Comparison of ENCODE assay signal across 20 mouse cellular contexts in the genomic region with DNA sequence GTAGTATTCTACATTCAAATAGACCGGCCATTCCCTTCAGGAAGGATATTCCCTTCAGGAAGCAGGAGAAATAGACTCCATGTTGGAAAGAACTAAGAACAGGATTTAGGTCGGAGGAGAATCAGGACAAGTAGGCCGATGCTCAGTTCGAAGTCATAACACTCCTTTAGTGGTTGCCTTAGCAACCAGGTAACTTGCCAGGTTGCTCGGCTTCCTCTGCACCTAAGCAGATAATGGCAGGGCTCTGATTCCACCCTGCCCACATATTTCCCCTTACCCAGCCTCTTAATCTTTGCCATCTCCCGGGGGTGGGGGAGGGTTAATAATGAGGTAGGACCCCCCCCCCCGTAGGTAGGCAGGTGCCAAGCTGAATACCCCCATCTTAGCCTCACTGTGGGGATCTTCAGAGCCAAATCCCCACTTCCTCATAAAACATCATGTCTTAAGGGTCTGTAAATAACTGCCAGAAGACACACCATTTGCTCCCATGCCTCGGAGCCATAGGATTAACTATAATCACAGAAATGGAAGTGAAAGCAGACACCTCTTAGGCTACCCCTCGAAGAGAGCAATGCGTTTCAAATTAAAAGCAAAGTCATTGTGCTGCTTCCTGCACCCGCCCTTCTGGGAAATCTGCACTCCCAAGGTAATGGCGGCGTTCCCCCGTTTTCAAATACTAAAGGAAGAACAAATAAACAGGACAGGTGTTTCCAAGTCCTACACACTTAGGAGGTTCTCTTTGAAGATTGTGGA.
DNase-seq lines count a peak whose midpoint lies in the region; ATAC-seq and TF ChIP-seq lines count a peak whose summit lies in the region.
"Had no signal": no experiment of that assay in that cellular context is flagged by ENCODE, and none has a peak within 500 bp of the region (broad histone marks: within the 10 kb centered on the region; RNA-seq: fewer than 3 reads in every experiment).

No protein-coding gene starts in this region.

- WGBS in embryonic facial prominence, embryonic 12.5 days: 55% methylated on average over 14 of the region's 14 CpGs
- WGBS in embryonic facial prominence, embryonic 10.5 days: 66% methylated on average over 14 of the region's 14 CpGs
- 59% methylated on average over 14 of the region's 14 CpGs for WGBS in heart, adult 2 months
- 78% methylated on average over 14 of the region's 14 CpGs for WGBS in midbrain, embryonic 14.5 days
- WGBS in midbrain, embryonic 11.5 days: 83% methylated on average over 14 of the region's 14 CpGs
- WGBS in embryonic facial prominence, embryonic 14.5 days: 53% methylated on average over 14 of the region's 14 CpGs

- peaks cover 11% of the 10 kb centered on the region; the same call in 1 of the 2 replicates for H3K4me1 ChIP-seq in embryonic facial prominence, embryonic 12.5 days
- H3K4me1 ChIP-seq in embryonic facial prominence, embryonic 10.5 days: peaks cover 26% of the 10 kb centered on the region
- peaks cover 7% of the 10 kb centered on the region for H3K4me1 ChIP-seq in heart, adult 2 months (ENCODE audit: control insufficient read depth, insufficient read depth, low read length)
- H3K4me1 ChIP-seq in midbrain, embryonic 14.5 days (ENCODE audit: control insufficient read depth, insufficient read depth, low read length): no peaks in the 10 kb centered on the region
- H3K4me1 ChIP-seq in midbrain, embryonic 11.5 days (ENCODE audit: control insufficient read depth, insufficient read depth, low read length): no peaks in the 10 kb centered on the region
- H3K4me1 ChIP-seq in embryonic facial prominence, embryonic 14.5 days (ENCODE audit: control insufficient read depth, insufficient read depth, low read length): no peaks in the 10 kb centered on the region
- H3K4me1 ChIP-seq: forebrain, embryonic 12.5 days had no signal

- H3K4me3 ChIP-seq in embryonic facial prominence, embryonic 12.5 days: no peak overlapping the region
- no peak overlapping the region for H3K4me3 ChIP-seq in embryonic facial prominence, embryonic 10.5 days
- no peak overlapping the region for H3K4me3 ChIP-seq in heart, adult 2 months
- no peak overlapping the region for H3K4me3 ChIP-seq in midbrain, embryonic 14.5 days (replicated peaks; ENCODE audit: low read depth, low read length)
- no peak overlapping the region for H3K4me3 ChIP-seq in midbrain, embryonic 11.5 days (ENCODE audit: low read depth, low read length)
- no peak overlapping the region for H3K4me3 ChIP-seq in embryonic facial prominence, embryonic 14.5 days (ENCODE audit: low read depth, low read length)
- H3K4me3 ChIP-seq: forebrain, embryonic 12.5 days; heart, embryonic 13.5 days; hindbrain, embryonic 10.5 days; hindbrain, embryonic 15.5 days had no signal

- no peak for DNase-seq in embryonic facial prominence, embryonic 10.5 days (ENCODE audit: low spot score)
- peak in 1 of 2 experiments; percentile 37 for DNase-seq in heart, adult 2 months
- no peak for DNase-seq in heart, postnatal 4 days
- DNase-seq in midbrain, embryonic 14.5 days: peak; percentile 23
- no peak for DNase-seq in midbrain, embryonic 11.5 days (ENCODE audit: low spot score, missing footprints)
- peak; percentile 62 for DNase-seq in embryonic facial prominence, embryonic 14.5 days (ENCODE audit: low spot score)
- no peak for DNase-seq in kidney, adult 9 months
- DNase-seq: adrenal gland, postnatal 10 days; cerebellum, adult 18-20 months; cerebellum, postnatal 10 days; gastrocnemius, postnatal 36 days; kidney, adult 8-10 months had no signal

- TF ChIP-seq POLR2A in heart, adult 2 months (IDR thresholded peaks at IDR 0.05; ENCODE audit: insufficient read depth, low read depth, low read length): no peak

- no peak overlapping the region for H3K9ac ChIP-seq in embryonic facial prominence, embryonic 12.5 days
- no peak overlapping the region for H3K9ac ChIP-seq in heart, adult 2 months (ENCODE audit: low read depth, low read length)
- no peak overlapping the region for H3K9ac ChIP-seq in midbrain, embryonic 14.5 days (replicated peaks; ENCODE audit: low read length)
- H3K9ac ChIP-seq in midbrain, embryonic 11.5 days (ENCODE audit: low read length): no peak overlapping the region
- no peak overlapping the region for H3K9ac ChIP-seq in embryonic facial prominence, embryonic 14.5 days (ENCODE audit: low read depth, low read length)
- H3K9ac ChIP-seq: forebrain, embryonic 12.5 days; heart, embryonic 13.5 days; hindbrain, embryonic 15.5 days had no signal

- H3K27ac ChIP-seq in embryonic facial prominence, embryonic 12.5 days: no peak overlapping the region
- no peak overlapping the region for H3K27ac ChIP-seq in embryonic facial prominence, embryonic 10.5 days (replicated peaks)
- peak overlapping the region; percentile 27; the same call in 1 of the 2 replicates for H3K27ac ChIP-seq in heart, adult 2 months
- no peak overlapping the region for H3K27ac ChIP-seq in midbrain, embryonic 14.5 days (replicated peaks; ENCODE audit: low read depth, low read length)
- H3K27ac ChIP-seq in midbrain, embryonic 11.5 days (ENCODE audit: low read depth, low read length): no peak overlapping the region
- no peak overlapping the region for H3K27ac ChIP-seq in embryonic facial prominence, embryonic 14.5 days (replicated peaks; ENCODE audit: low read depth, low read length)
- H3K27ac ChIP-seq: forebrain, embryonic 12.5 days; heart, embryonic 13.5 days; hindbrain, embryonic 10.5 days; hindbrain, embryonic 15.5 days had no signal

- 0 out of 2 replicates have a peak, but pooled peaks have one; percentile 28 for TF ChIP-seq EP300 in heart, adult 2 months (IDR thresholded peaks at IDR 0.05; ENCODE audit: insufficient read depth, low read depth, low read length)

- ATAC-seq in embryonic facial prominence, embryonic 12.5 days (ENCODE audit: insufficient number of reproducible peaks, insufficient read depth, low FRiP score, low TSS enrichment): no peak; the same call in 1 of the 2 replicates
- no peak for ATAC-seq in midbrain, embryonic 14.5 days (ENCODE audit: low FRiP score, low TSS enrichment)
- no peak for ATAC-seq in midbrain, embryonic 11.5 days (ENCODE audit: low FRiP score)
- peak; percentile 79 for ATAC-seq in embryonic facial prominence, embryonic 14.5 days (ENCODE audit: low read depth)
- ATAC-seq: forebrain, embryonic 16.5 days; inflammation-experienced regulatory T-cells, adult 6 months; intestine, postnatal 0 days had no signal

- intact Hi-C loops in heart, adult 2 months (cut with DNase I): no loop called here

- H3K27me3 ChIP-seq in embryonic facial prominence, embryonic 12.5 days: no peaks in the 10 kb centered on the region
- no peaks in the 10 kb centered on the region for H3K27me3 ChIP-seq in embryonic facial prominence, embryonic 10.5 days (replicated peaks; ENCODE audit: low read depth, poor library complexity, severe bottlenecking)
- no peaks in the 10 kb centered on the region for H3K27me3 ChIP-seq in heart, adult 2 months (ENCODE audit: control insufficient read depth, insufficient read depth, low read length)
- no peaks in the 10 kb centered on the region for H3K27me3 ChIP-seq in midbrain, embryonic 14.5 days (ENCODE audit: control insufficient read depth, insufficient read depth, low read length)
- H3K27me3 ChIP-seq in midbrain, embryonic 11.5 days (ENCODE audit: control insufficient read depth, insufficient read depth, low read length): no peaks in the 10 kb centered on the region
- no peaks in the 10 kb centered on the region for H3K27me3 ChIP-seq in embryonic facial prominence, embryonic 14.5 days (replicated peaks; ENCODE audit: control insufficient read depth, insufficient read depth, low read length)
- H3K27me3 ChIP-seq: forebrain, embryonic 12.5 days; heart, embryonic 13.5 days; hindbrain, embryonic 15.5 days had no signal

- H3K79me2 ChIP-seq in heart, adult 2 months (replicated peaks; ENCODE audit: control insufficient read depth, insufficient read depth, low read length): no peaks in the 10 kb centered on the region

- no peaks in the 10 kb centered on the region for H3K9me3 ChIP-seq in embryonic facial prominence, embryonic 12.5 days
- no peaks in the 10 kb centered on the region for H3K9me3 ChIP-seq in embryonic facial prominence, embryonic 10.5 days
- H3K9me3 ChIP-seq in midbrain, embryonic 14.5 days (ENCODE audit: control insufficient read depth, low read length): no peaks in the 10 kb centered on the region
- no peaks in the 10 kb centered on the region for H3K9me3 ChIP-seq in midbrain, embryonic 11.5 days (ENCODE audit: control insufficient read depth, low read length)
- H3K9me3 ChIP-seq in embryonic facial prominence, embryonic 14.5 days (ENCODE audit: control insufficient read depth, low read length): no peaks in the 10 kb centered on the region
- H3K9me3 ChIP-seq: forebrain, embryonic 12.5 days; heart, embryonic 13.5 days; hindbrain, embryonic 10.5 days; hindbrain, embryonic 15.5 days had no signal

- no peak for TF ChIP-seq CTCF in heart, adult 2 months (IDR thresholded peaks at IDR 0.05)

- no peaks in the 10 kb centered on the region for H3K36me3 ChIP-seq in embryonic facial prominence, embryonic 12.5 days
- H3K36me3 ChIP-seq in embryonic facial prominence, embryonic 10.5 days (replicated peaks): no peaks in the 10 kb centered on the region
- H3K36me3 ChIP-seq in heart, adult 2 months (ENCODE audit: control insufficient read depth, insufficient read depth, low read length): peaks cover 7% of the 10 kb centered on the region
- H3K36me3 ChIP-seq in midbrain, embryonic 14.5 days (ENCODE audit: control insufficient read depth, insufficient read depth, low read length): no peaks in the 10 kb centered on the region
- H3K36me3 ChIP-seq in midbrain, embryonic 11.5 days (ENCODE audit: control insufficient read depth, insufficient read depth, low read length): no peaks in the 10 kb centered on the region
- H3K36me3 ChIP-seq in embryonic facial prominence, embryonic 14.5 days (ENCODE audit: control insufficient read depth, insufficient read depth, low read length): no peaks in the 10 kb centered on the region
- H3K36me3 ChIP-seq: forebrain, embryonic 12.5 days; heart, embryonic 13.5 days; hindbrain, embryonic 10.5 days; hindbrain, embryonic 15.5 days had no signal

- 0 out of 2 replicates have a peak overlapping the region, but pooled peaks have one; percentile 7 for H3K4me2 ChIP-seq in embryonic facial prominence, embryonic 12.5 days (replicated peaks)
- H3K4me2 ChIP-seq in midbrain, embryonic 14.5 days (ENCODE audit: low read length): no peak overlapping the region
- H3K4me2 ChIP-seq in midbrain, embryonic 11.5 days: no peak overlapping the region
- H3K4me2 ChIP-seq in embryonic facial prominence, embryonic 14.5 days (ENCODE audit: low read depth, low read length): no peak overlapping the region
- H3K4me2 ChIP-seq: forebrain, embryonic 12.5 days; heart, embryonic 13.5 days; hindbrain, embryonic 15.5 days had no signal

Comparison
In these comparisons a context has a peak if more than half of its experiments do, and no peak if none do; other contexts are left out.
1. DNase-seq: peak in midbrain, embryonic 14.5 days (single experiment) and embryonic facial prominence, embryonic 14.5 days (single experiment); none in embryonic facial prominence, embryonic 10.5 days (single experiment), heart, postnatal 4 days (single experiment), midbrain, embryonic 11.5 days (single experiment) and kidney, adult 9 months (single experiment).